Mouse (Mus musculus) MEL (cell line): ENCODE measurements around the gene Rin1. TPM values are rescaled to one million over a fixed set of nuclear protein-coding genes. Genes with fewer than 3 reads are reported as not detected.

Experiments used
- DNase-seq: peaks from one replicate; pipeline ENCODE4 v3.0.0; 2011; ENCODE audit warnings: low read depth, low spot score
- H3K27ac ChIP-seq: 2 replicates; pipeline ENCODE4 v1.5.1; 2012; ENCODE audit warnings: low read depth, mild to moderate bottlenecking, control low read depth, low read length, moderate library complexity; ENCODE audit not compliant: control insufficient read depth
- H3K27me3 ChIP-seq, 2 experiments: fragments of 150-350 bp in 1 of 2; sonication (generic) in 1 of 2; 2 replicates each; pipeline ENCODE4 v1.6.1; 2012; ENCODE audit warnings: low read length in 2 of 2, mild to moderate bottlenecking in 2 of 2, improper control_type of control experiment in 1 of 2, moderate library complexity in 1 of 2; ENCODE audit not compliant: insufficient read depth in 2 of 2, control insufficient read depth in 1 of 2
- H3K36me3 ChIP-seq, 2 experiments: 2 replicates each; pipeline ENCODE4 v1.6.1; 2012 to 2014; ENCODE audit warnings: low read length in 2 of 2, improper control_type of control experiment in 1 of 2, inconsistent platforms in 1 of 2, mild to moderate bottlenecking in 1 of 2; ENCODE audit not compliant: insufficient read depth in 2 of 2, control insufficient read depth in 1 of 2
- H3K4me1 ChIP-seq, 2 experiments: fragments of 150-350 bp in 1 of 2; sonication (generic) in 1 of 2; 2 replicates each; pipeline ENCODE4 v1.6.1; 2012; ENCODE audit warnings: low read length in 2 of 2, improper control_type of control experiment in 1 of 2, mild to moderate bottlenecking in 1 of 2; ENCODE audit not compliant: insufficient read depth in 2 of 2, control insufficient read depth in 1 of 2
- H3K4me3 ChIP-seq, 2 experiments: fragments of 150-350 bp in 1 of 2; sonication (generic) in 1 of 2; 2 replicates each; pipeline ENCODE4 v1.5.1; 2012; ENCODE audit warnings: low read depth in 2 of 2, low read length in 2 of 2, mild to moderate bottlenecking in 2 of 2, moderate library complexity in 2 of 2, control low read depth in 1 of 2, improper control_type of control experiment in 1 of 2; ENCODE audit not compliant: control insufficient read depth in 1 of 2, insufficient read depth in 1 of 2
- H3K79me2 ChIP-seq: 2 replicates; pipeline ENCODE4 v1.6.1; 2012; ENCODE audit warnings: mild to moderate bottlenecking, low read length, moderate library complexity; ENCODE audit not compliant: control insufficient read depth, poor library complexity, insufficient read depth
- H3K9ac ChIP-seq: 2 replicates; pipeline ENCODE4 v1.6.1; 2012; ENCODE audit warnings: low read depth, mild to moderate bottlenecking, control low read depth, low read length, moderate library complexity; ENCODE audit not compliant: control insufficient read depth, poor library complexity, severe bottlenecking
- H3K9me3 ChIP-seq: fragments of 150-350 bp; sonication (generic); replicated peaks from 2 replicates; pipeline ENCODE4 v1.6.1; 2012; ENCODE audit warnings: mild to moderate bottlenecking, low read length, improper control_type of control experiment, moderate library complexity; ENCODE audit not compliant: insufficient read depth
- BHLHE40 ChIP-seq: IDR thresholded peaks from 2 replicates; pipeline ENCODE4 v1.6.1; 2012; ENCODE audit warnings: low read depth, mild to moderate bottlenecking, inconsistent platforms, low read length, improper control_type of control experiment, borderline replicate concordance
- CHD1 ChIP-seq: IDR thresholded peaks from 2 replicates; pipeline ENCODE4 v1.6.1; 2012; ENCODE audit warnings: low read depth, mild to moderate bottlenecking, inconsistent platforms, low read length, improper control_type of control experiment
- CHD2 ChIP-seq: IDR thresholded peaks from 2 replicates; pipeline ENCODE4 v1.6.1; 2011; ENCODE audit warnings: low read length, improper control_type of control experiment
- ELF1 ChIP-seq: IDR thresholded peaks from 2 replicates; pipeline ENCODE4 v1.6.1; 2014; ENCODE audit warnings: low read depth, mild to moderate bottlenecking, inconsistent platforms, low read length, improper control_type of control experiment, moderate library complexity
- EP300 ChIP-seq, 2 experiments: IDR thresholded peaks; 2 replicates each; pipeline ENCODE4 v1.6.1; 2011; ENCODE audit warnings: improper control_type of control experiment in 2 of 2, low read length in 2 of 2, low read depth in 1 of 2, mild to moderate bottlenecking in 1 of 2
- ETS1 ChIP-seq: IDR thresholded peaks from 2 replicates; pipeline ENCODE4 v1.6.1; 2012; ENCODE audit warnings: low read depth, mild to moderate bottlenecking, inconsistent platforms, low read length, improper control_type of control experiment, moderate library complexity
- GATA1 ChIP-seq: IDR thresholded peaks from 2 replicates; pipeline ENCODE4 v1.6.1; 2011; ENCODE audit warnings: low read depth, low read length, improper control_type of control experiment
- HCFC1 ChIP-seq: IDR thresholded peaks from 2 replicates; pipeline ENCODE4 v1.6.1; 2012; ENCODE audit warnings: low read depth, mild to moderate bottlenecking, inconsistent platforms, low read length, improper control_type of control experiment, moderate library complexity
- JUND ChIP-seq: IDR thresholded peaks from 2 replicates; pipeline ENCODE4 v1.6.1; 2011; ENCODE audit warnings: low read depth, mild to moderate bottlenecking, improper control_type of control experiment, low read length
- MAFK ChIP-seq: IDR thresholded peaks from 2 replicates; pipeline ENCODE4 v1.6.1; 2011; ENCODE audit warnings: low read depth, mild to moderate bottlenecking, low read length, improper control_type of control experiment, borderline replicate concordance
- MAX ChIP-seq: IDR thresholded peaks from 2 replicates; pipeline ENCODE4 v1.6.1; 2011; ENCODE audit warnings: low read length, improper control_type of control experiment
- MAZ ChIP-seq: IDR thresholded peaks from 2 replicates; pipeline ENCODE4 v1.6.1; 2012; ENCODE audit warnings: low read depth, mild to moderate bottlenecking, inconsistent platforms, low read length, improper control_type of control experiment
- MEF2A ChIP-seq: IDR thresholded peaks from 2 replicates; pipeline ENCODE4 v1.6.1; 2014; ENCODE audit warnings: low read depth, mild to moderate bottlenecking, inconsistent platforms, low read length, improper control_type of control experiment; ENCODE audit not compliant: poor library complexity, insufficient replicate concordance, severe bottlenecking; ENCODE audit errors: extremely low read depth
- MXI1 ChIP-seq: IDR thresholded peaks from 2 replicates; pipeline ENCODE4 v1.6.1; 2011; ENCODE audit warnings: mild to moderate bottlenecking, low read depth, low read length, improper control_type of control experiment
- MYC ChIP-seq: IDR thresholded peaks from 2 replicates; pipeline ENCODE4 v1.6.1; 2011; ENCODE audit warnings: low read depth, mild to moderate bottlenecking, low read length, improper control_type of control experiment, moderate library complexity
- NRF1 ChIP-seq: IDR thresholded peaks from 2 replicates; pipeline ENCODE4 v1.6.1; 2014; ENCODE audit warnings: low read depth, mild to moderate bottlenecking, inconsistent platforms, low read length, improper control_type of control experiment, moderate library complexity; ENCODE audit not compliant: poor library complexity, insufficient read depth, severe bottlenecking
- POLR2A ChIP-seq, 2 experiments: IDR thresholded peaks; 2 replicates each; pipeline ENCODE4 v1.6.1; 2011 to 2012; ENCODE audit warnings: low read length in 2 of 2, mild to moderate bottlenecking in 2 of 2, control low read depth in 1 of 2, improper control_type of control experiment in 1 of 2, low read depth in 1 of 2, moderate library complexity in 1 of 2; ENCODE audit not compliant: control insufficient read depth in 1 of 2, insufficient read depth in 1 of 2, poor library complexity in 1 of 2
- POLR2AphosphoS2 ChIP-seq: IDR thresholded peaks from 2 replicates; pipeline ENCODE4 v1.6.1; 2011; ENCODE audit warnings: low read length, improper control_type of control experiment
- POLR2AphosphoS5 ChIP-seq: IDR thresholded peaks from 2 replicates; pipeline ENCODE4 v1.6.1; 2012; ENCODE audit warnings: low read depth, borderline replicate concordance, mild to moderate bottlenecking, inconsistent platforms, low read length, moderate library complexity, mixed read lengths
- RCOR1 ChIP-seq: IDR thresholded peaks from 2 replicates; pipeline ENCODE4 v1.6.1; 2012; ENCODE audit warnings: low read depth, mild to moderate bottlenecking, inconsistent platforms, low read length, improper control_type of control experiment
- SIN3A ChIP-seq: IDR thresholded peaks from 2 replicates; pipeline ENCODE4 v1.6.1; 2012; ENCODE audit warnings: low read length, improper control_type of control experiment, inconsistent platforms
- TAL1 ChIP-seq: IDR thresholded peaks from 2 replicates; pipeline ENCODE4 v1.6.1; 2012; ENCODE audit warnings: mild to moderate bottlenecking, inconsistent platforms, low read length, moderate library complexity, mixed read lengths
- TBP ChIP-seq: IDR thresholded peaks from 2 replicates; pipeline ENCODE4 v1.8.0; 2011; ENCODE audit warnings: low read depth, low read length, improper control_type of control experiment
- TCF12 ChIP-seq: IDR thresholded peaks from 2 replicates; pipeline ENCODE4 v1.6.1; 2014; ENCODE audit warnings: low read depth, mild to moderate bottlenecking, inconsistent platforms, low read length, improper control_type of control experiment, moderate library complexity
- UBTF ChIP-seq: IDR thresholded peaks from 2 replicates; pipeline ENCODE4 v1.6.1; 2012; ENCODE audit warnings: low read depth, mild to moderate bottlenecking, inconsistent platforms, low read length, improper control_type of control experiment, moderate library complexity, borderline replicate concordance; ENCODE audit not compliant: insufficient read depth
- USF2 ChIP-seq, 2 experiments: IDR thresholded peaks; 2 replicates each; pipeline ENCODE4 v1.6.1; 2011 to 2012; ENCODE audit warnings: improper control_type of control experiment in 2 of 2, low read length in 2 of 2, borderline replicate concordance in 1 of 2, inconsistent platforms in 1 of 2, low read depth in 1 of 2, mild to moderate bottlenecking in 1 of 2; ENCODE audit not compliant: insufficient read depth in 1 of 2
- ZC3H11A ChIP-seq: IDR thresholded peaks from 2 replicates; pipeline ENCODE4 v1.6.1; 2012; ENCODE audit warnings: low read depth, mild to moderate bottlenecking, inconsistent platforms, low read length, improper control_type of control experiment
- polyA plus RNA-seq, 2 experiments: library from polyadenylated mRNA; stranded (reverse) in 1 of 2; unstranded in 1 of 2; fragments of >175 nt in 1 of 2; fragments of >200 nt in 1 of 2; gene quantifications; 2 replicates each; pipeline versions ENCODE4 v1.2.1 to v1.2.4; 2012; ENCODE audit warnings: low replicate concordance in 2 of 2, low read depth in 1 of 2; ENCODE audit not compliant: insufficient read length in 2 of 2, insufficient read depth in 1 of 2, missing spikeins in 1 of 2
- total RNA-seq: library from RNA; depleted of rRNA; stranded (reverse); fragments of 300-350 nt; gene quantifications from 2 replicates; pipeline ENCODE4 v1.2.3, GENCODE M21; 2012

Rin1 gene
- total and polyA plus RNA-seq, 3 experiments = 0.42 to 1.3 TPM; not detected in 1

- Histone ChIP-seq H3K4me1 (peaks cover 5 to 29% of the 10 kb centered on the region in 2 experiments), H3K27me3 (no peaks in the 10 kb centered on the region), H3K9me3 (no peaks in the 10 kb centered on the region), H3K79me2 (peaks cover 2% of the 10 kb centered on the region; the same call in 1 of the 2 replicates), H3K4me3 (peak overlapping the region in 1 of 2 experiments; percentile 56; a peak in 1 of 4 replicates), H3K36me3 (peaks cover 0 to 4% of the 10 kb centered on the region in 2 experiments; a peak in 1 of 4 replicates), H3K9ac (peak overlapping the region; percentile 77), H3K27ac (no peak overlapping the region)
- TF ChIP-seq JUND = no peak
- no peak for TF ChIP-seq ETS1
- no peak for TF ChIP-seq GATA1
- no peak for TF ChIP-seq USF2 (IDR thresholded peaks at IDR 0.05; ENCODE audit: borderline replicate concordance in 1 of 2, insufficient read depth in 1 of 2, low read depth in 1 of 2, low read length in 2 of 2)
- no peak for TF ChIP-seq BHLHE40
- no peak for TF ChIP-seq MAFK
- no peak for TF ChIP-seq ZC3H11A
- TF ChIP-seq TCF12 = no peak
- no peak for TF ChIP-seq POLR2A (IDR thresholded peaks at IDR 0.05; ENCODE audit: control insufficient read depth in 1 of 2, insufficient read depth in 1 of 2, low read depth in 1 of 2, low read length in 2 of 2, poor library complexity in 1 of 2)
- TF ChIP-seq RCOR1 = no peak
- no peak for TF ChIP-seq NRF1
- no peak for TF ChIP-seq CHD1
- no peak for TF ChIP-seq TAL1
- no peak for TF ChIP-seq UBTF
- TF ChIP-seq POLR2AphosphoS2 = no peak
- TF ChIP-seq MAZ = no peak
- no peak for TF ChIP-seq MXI1
- DNase-seq = no peak
Measured at GRCm38 (mm10) chr19:5071077-5071476, 20.8 kb downstream of the Rin1 start.

- peaks cover 5 to 29% of the 10 kb centered on the region in 2 experiments for H3K4me1 ChIP-seq
- DNase-seq = peak; percentile 94
- peak overlapping the region; percentile 56 to 68 for H3K4me3 ChIP-seq
- H3K79me2 ChIP-seq = peaks cover 2% of the 10 kb centered on the region; the same call in 1 of the 2 replicates
- H3K27me3 ChIP-seq = no peaks in the 10 kb centered on the region
- H3K27ac ChIP-seq = peak overlapping the region; percentile 39
- H3K36me3 ChIP-seq = peaks cover 0 to 2% of the 10 kb centered on the region in 2 experiments; a peak in 1 of 4 replicates
- H3K9me3 ChIP-seq = no peaks in the 10 kb centered on the region
- H3K9ac ChIP-seq = peak overlapping the region; percentile 77
- TF ChIP-seq EP300 (IDR thresholded peaks at IDR 0.05; ENCODE audit: low read depth in 1 of 2, low read length in 2 of 2) (no peak), ETS1 (no peak), ELF1 (no peak), UBTF (no peak), HCFC1 (0 out of 2 replicates have a peak, but pooled peaks have one; percentile 21), POLR2A (IDR thresholded peaks at IDR 0.05; ENCODE audit: control insufficient read depth in 1 of 2, insufficient read depth in 1 of 2, low read depth in 1 of 2, low read length in 2 of 2, poor library complexity in 1 of 2) (peak; percentile 2 to 55; a peak in 2 of 4 replicates), POLR2AphosphoS5 (no peak), GATA1 (no peak), SIN3A (no peak; the same call in 1 of the 2 replicates), RCOR1 (no peak), CHD2 (no peak), BHLHE40 (no peak), MYC (no peak), ZC3H11A (no peak), MAX (no peak), TAL1 (no peak), MXI1 (peak; percentile 38; the same call in 1 of the 2 replicates), TBP (0 out of 2 replicates have a peak, but pooled peaks have one; percentile 12), MEF2A (no peak)
Measured at GRCm38 (mm10) chr19:5071545-5072369, 21.5 kb downstream of the Rin1 start.
